Mouse (Mus musculus): ENCODE results near the gene Sin3b.

- TF ChIP-seq CTCF (IDR thresholded peaks at IDR 0.05; ENCODE audit: low read depth) (peak; percentile 47), EP300 (IDR thresholded peaks at IDR 0.05; ENCODE audit: low read depth) (no peak)
Observed at GRCm38 (mm10) chr8:72674184-72674583, 48.9 kb upstream of the Sin3b start.

Measured in liver, postnatal 0 days (tissue).